Mouse (Mus musculus) gastrocnemius, postnatal 4 days (tissue): ENCODE data around the gene Spon1. TPM values are rescaled to one million over a fixed set of nuclear protein-coding genes. Genes with fewer than 3 reads are reported as not detected.

Source experiments
- DNase-seq, 2 experiments: peaks; one replicate each; pipeline ENCODE4 v3.0.0; 2021 to 2022; ENCODE audit warnings: low spot score in 2 of 2, mixed read lengths in 2 of 2
- total RNA-seq, 2 experiments: library from RNA; stranded (reverse); gene quantifications; 2 replicates each; pipeline ENCODE4 v1.2.3; 2021

Spon1 gene
- total RNA-seq, 2 experiments from 2014 or later: 6.1 to 7.1 TPM

- DNase-seq: no peak
These were observed 280.0 kb downstream of the Spon1 start for GRCm38 (mm10) chr7:114045814-114046213.

GRCm38 (mm10) chr7:114053720-114054119 is 287.9 kb downstream of the Spon1 start:
- DNase-seq: no peak

- no peak for DNase-seq
These were observed 292.4 kb downstream of the Spon1 start for GRCm38 (mm10) chr7:114058166-114058565.

GRCm38 (mm10) chr7:114058927-114059441 is 293.2 kb downstream of the Spon1 start:
- no peak for DNase-seq

GRCm38 (mm10) chr7:114060445-114060844 is 294.6 kb downstream of the Spon1 start:
- DNase-seq: no peak

GRCm38 (mm10) chr7:114062451-114062850 is 296.7 kb downstream of the Spon1 start:
- no peak for DNase-seq

- DNase-seq: no peak
These were observed 297.7 kb downstream of the Spon1 start for GRCm38 (mm10) chr7:114063534-114063933.

GRCm38 (mm10) chr7:114063966-114064365 is 298.2 kb downstream of the Spon1 start:
- no peak for DNase-seq

GRCm38 (mm10) chr7:114065407-114066185 is 299.8 kb downstream of the Spon1 start:
- DNase-seq: no peak

GRCm38 (mm10) chr7:114066529-114067178 is 300.9 kb downstream of the Spon1 start:
- peak; percentile 57 to 75 for DNase-seq

- no peak for DNase-seq
These were observed 303.2 kb downstream of the Spon1 start for GRCm38 (mm10) chr7:114068956-114069533.

GRCm38 (mm10) chr7:114069726-114070457 is 304.1 kb downstream of the Spon1 start:
- no peak for DNase-seq

GRCm38 (mm10) chr7:114070458-114070840 is 304.7 kb downstream of the Spon1 start:
- no peak for DNase-seq

GRCm38 (mm10) chr7:114071395-114071794 is 305.6 kb downstream of the Spon1 start:
- DNase-seq: no peak

- DNase-seq: no peak
These were observed 306.2 kb downstream of the Spon1 start for GRCm38 (mm10) chr7:114071851-114072616.

- DNase-seq: no peak
These were observed 308.3 kb downstream of the Spon1 start for GRCm38 (mm10) chr7:114074133-114074532.

- no peak for DNase-seq
These were observed 308.8 kb downstream of the Spon1 start for GRCm38 (mm10) chr7:114074595-114074994.

GRCm38 (mm10) chr7:114079343-114079742 is 313.5 kb downstream of the Spon1 start:
- no peak for DNase-seq

- no peak for DNase-seq
These were observed 314.5 kb downstream of the Spon1 start for GRCm38 (mm10) chr7:114080250-114080649.

- DNase-seq: no peak
These were observed 316.0 kb downstream of the Spon1 start for GRCm38 (mm10) chr7:114081633-114082420.
